Mouse (Mus musculus) brain, embryonic 18.5 days (tissue): ENCODE measurements around the gene Mef2c.

Experiments
- DNase-seq: peaks from one replicate; pipeline ENCODE4 v3.0.0-alpha.2; 2012; ENCODE audit warnings: low read depth, low spot score

Mef2c gene

GRCm38 (mm10) chr13:83608851-83609516 lies 105.2 kb downstream of the Mef2c start:
- no peak for DNase-seq

DNA sequence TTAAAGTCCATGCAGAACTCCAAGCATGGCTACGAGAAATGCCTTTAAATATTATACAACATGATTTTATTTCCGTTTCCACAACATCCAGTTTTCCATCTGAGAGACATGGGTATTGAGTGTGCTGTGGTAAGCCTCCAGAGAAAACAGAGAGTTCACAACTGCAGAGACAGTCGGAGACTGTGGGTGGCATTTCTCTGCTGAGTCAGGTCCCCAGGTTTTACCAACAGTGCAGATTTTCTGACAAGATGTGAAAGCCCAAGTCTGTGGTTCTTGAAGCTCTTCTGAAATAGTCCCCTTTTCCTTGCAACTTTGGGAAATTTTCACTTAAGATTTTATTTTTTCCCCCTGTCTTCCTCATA lies 105.7 kb downstream of the Mef2c start:
- DNase-seq: no peak

DNA sequence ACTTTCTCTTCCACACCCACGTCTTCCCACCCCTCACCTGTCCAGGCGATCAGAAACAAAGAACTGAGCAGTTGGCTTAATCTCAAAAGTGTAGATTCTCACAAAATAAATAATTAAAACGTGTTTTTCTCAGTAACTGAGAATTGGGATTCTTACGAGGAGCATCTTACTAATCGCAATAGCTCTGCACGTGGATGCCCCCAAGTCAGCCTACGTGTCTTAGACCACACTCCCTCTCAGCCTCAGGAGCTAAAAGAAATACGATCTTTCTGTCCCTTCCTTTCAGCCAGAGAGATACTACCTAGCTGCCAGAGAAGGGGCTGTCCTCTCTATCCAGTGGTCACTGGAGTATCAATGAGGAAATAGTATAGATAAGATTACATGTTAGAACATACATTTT lies 106.3 kb downstream of the Mef2c start:
- DNase-seq: no peak

- no peak for DNase-seq
Measured at GRCm38 (mm10) chr13:83612195-83612594, 108.4 kb downstream of the Mef2c start.

DNA sequence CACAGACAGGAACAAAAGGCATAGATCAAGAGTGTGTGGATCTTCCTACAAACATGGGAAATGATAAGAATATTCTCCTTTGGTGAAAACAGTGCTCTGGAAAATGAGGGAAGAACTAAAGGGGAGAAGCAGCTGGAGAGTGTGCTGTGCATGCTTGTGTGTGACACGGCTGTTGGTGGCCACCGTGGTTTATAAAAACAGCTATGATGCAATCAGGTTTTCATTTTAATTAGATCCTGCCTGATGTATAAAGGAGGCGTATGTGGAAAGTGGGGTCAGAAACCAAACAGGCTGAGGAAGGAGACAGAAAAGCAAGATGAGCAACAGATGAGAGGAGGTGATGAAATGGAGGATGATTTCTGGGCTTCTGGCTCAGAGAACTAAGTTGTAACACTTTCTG lies 112.0 kb downstream of the Mef2c start:
- DNase-seq: no peak

GRCm38 (mm10) chr13:83624651-83625050 lies 120.8 kb downstream of the Mef2c start:
- DNase-seq: no peak

GRCm38 (mm10) chr13:83627429-83627828 lies 123.6 kb downstream of the Mef2c start:
- DNase-seq: no peak

DNA sequence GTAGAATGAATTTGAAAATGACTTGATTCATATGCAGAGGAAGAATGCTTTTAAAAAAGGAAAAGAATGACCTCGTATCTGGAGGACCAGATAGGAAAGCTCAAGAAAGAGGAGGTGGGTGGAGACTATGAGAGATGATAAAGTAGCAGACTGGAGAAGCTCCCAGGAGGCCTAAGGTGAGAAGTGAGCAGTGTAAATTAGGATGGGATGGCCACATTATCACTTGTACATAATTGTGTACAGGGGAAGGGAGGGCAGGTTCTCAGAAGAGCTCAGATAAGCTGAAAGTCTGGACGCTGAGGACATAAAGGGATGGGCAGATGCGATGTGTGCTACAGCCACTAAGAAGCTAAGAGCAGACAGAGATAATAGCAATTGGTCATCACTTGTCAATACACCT lies 124.3 kb downstream of the Mef2c start:
- DNase-seq: no peak

DNA sequence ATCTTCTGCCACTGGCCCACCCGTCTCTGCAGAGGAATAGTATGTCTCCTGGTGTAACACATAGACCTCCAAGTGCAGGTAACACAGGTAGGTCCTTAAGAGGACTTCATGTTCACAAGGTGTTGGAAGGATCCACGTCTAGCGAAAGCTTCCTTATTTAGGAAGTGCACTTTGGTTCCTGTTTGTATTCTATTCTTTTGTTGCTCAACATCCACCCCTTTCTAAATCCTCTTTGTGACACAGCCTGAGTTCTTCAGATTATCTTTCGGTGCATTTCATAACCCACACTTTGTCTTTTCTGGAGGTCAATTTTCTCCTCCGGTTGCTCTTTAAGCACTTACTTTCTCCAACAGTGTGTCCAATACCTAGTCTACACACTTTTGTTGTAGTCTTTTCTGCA lies 129.3 kb downstream of the Mef2c start:
- DNase-seq: no peak

DNA sequence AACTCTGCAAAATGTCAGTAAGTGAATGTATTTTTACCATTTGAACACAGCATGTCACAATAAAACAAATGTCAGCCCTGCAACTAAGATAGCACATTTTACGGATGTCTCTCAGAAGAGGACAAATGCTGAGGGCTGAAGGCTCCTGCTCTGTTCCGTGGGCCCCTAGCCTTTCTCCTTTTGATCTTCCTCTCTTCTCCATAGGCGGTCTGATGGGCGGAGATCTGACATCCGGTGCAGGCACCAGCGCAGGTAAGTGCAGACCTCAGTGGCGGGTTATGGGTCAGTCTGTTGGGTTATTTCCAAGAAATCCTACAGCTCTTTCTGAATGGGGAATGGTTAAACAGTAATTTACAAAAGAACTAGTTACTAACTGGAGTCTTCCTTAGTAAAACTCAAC lies 131.4 kb downstream of the Mef2c start:
- DNase-seq: no peak

DNA sequence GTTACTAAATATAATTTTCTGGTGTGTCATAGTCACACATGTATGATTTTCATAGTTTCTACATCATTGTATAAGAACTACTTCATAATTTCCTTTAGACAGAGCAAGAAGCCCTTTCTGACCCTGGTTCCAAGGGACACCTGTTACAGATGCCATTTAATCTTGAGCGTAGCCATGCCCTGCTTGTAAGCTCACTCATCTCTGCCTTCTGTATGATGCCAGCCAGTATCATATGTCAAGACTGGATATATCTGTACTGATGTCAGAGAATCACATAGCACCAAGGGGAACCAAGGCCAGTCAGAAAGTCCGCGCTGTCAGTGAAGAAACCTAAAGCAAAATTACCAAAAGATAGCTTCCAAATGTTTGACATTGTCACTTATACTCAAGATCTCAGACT lies 133.8 kb downstream of the Mef2c start:
- no peak for DNase-seq

DNA sequence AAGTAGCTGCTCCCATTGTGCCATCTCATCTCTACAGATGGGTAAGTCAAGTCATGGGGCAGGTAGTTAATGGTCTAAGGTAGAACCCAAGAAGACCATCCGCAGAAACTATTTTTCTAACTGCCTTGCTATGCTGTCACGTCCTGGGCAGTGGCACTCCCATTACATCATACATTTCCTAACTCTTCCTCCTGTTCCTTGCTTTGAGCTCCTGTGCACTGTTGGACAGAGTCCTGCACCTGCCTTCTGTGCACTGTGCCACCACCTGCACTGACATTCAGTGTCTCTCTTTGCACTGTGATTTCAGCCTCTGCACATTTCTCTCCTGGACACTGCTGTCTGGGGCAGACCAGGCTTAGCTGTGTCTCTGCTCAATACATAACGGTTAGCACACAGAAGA lies 134.9 kb downstream of the Mef2c start:
- DNase-seq: no peak

GRCm38 (mm10) chr13:83649051-83649450 lies 145.2 kb downstream of the Mef2c start:
- no peak for DNase-seq

DNA sequence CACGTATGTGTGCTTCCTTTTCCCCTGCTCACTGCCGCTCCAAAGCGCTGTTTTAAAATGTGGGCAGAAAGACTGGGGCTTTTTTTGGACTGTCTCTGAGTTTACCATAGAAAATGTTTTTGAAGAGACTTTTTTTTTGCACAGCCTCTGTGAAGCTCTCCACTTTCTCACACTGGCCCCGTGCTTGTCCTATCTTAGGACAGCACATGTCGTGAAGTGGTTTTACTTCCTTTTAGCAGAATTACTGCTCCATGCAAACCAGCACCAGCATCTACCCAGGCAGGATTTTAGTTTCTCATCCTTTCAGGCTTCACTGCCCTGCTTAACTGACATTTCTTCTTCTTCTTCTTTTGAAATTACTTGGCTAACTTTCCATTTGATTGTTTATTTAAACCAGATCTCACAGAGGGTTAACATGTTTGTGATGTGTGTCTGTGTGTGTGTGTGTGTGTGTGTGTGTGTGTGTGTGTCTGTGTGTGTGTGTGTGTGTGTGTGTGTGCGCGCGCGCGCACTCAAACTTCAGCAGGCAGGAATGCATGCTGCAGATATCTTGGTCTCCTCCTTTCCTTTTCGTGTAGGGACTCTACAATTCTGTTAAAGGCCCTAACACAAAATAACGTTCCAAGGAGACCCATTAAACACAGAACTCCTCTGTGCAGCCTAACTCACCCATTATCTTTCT lies 146.1 kb downstream of the Mef2c start:
- DNase-seq: no peak

GRCm38 (mm10) chr13:83650807-83651206 lies 147.0 kb downstream of the Mef2c start:
- DNase-seq: no peak

DNA sequence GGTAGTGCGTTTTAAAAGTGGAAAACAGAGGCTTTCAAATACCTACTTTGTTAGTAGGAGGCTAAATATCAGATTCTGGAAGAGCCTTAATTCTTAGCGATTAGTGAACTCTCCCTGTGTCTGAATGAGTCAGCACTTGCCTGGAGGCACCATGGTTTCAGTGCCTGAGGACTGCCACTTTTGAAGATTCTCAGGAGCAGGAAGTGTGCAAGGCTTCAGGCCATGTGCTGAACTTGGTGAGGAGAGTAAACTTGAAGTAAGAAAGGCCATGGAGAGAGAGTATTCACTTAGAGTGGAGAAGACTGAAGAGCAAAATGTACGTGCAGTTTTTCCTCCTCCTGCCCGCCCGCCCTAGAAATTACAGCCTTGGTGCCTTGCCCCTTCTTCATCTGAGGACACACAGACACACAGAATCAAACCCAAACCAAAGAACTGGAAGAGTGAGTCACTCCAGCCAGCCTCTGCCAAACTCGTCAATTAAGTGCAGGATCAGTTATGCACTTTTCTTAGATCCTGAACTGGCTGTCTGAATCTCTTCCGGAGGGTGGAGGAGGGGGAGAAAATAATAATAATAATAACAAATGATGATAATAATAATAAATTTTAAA lies 148.2 kb downstream of the Mef2c start:
- no peak for DNase-seq

DNA sequence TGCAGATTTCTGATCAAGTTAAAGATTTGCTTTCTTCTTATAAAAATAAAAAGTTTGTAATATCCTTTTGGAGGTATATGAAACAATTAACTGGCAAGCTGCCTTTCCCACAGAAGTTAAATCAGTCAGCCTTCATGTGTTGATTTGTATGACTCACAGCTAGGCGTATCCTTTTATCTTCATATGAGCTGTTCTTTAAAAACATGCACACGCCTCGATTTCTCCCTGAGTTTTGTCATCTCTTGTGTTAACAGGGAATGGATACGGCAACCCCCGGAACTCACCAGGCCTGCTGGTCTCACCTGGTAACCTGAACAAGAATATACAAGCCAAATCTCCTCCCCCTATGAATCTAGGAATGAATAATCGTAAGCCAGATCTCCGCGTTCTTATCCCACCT lies 148.7 kb downstream of the Mef2c start:
- no peak for DNase-seq

DNA sequence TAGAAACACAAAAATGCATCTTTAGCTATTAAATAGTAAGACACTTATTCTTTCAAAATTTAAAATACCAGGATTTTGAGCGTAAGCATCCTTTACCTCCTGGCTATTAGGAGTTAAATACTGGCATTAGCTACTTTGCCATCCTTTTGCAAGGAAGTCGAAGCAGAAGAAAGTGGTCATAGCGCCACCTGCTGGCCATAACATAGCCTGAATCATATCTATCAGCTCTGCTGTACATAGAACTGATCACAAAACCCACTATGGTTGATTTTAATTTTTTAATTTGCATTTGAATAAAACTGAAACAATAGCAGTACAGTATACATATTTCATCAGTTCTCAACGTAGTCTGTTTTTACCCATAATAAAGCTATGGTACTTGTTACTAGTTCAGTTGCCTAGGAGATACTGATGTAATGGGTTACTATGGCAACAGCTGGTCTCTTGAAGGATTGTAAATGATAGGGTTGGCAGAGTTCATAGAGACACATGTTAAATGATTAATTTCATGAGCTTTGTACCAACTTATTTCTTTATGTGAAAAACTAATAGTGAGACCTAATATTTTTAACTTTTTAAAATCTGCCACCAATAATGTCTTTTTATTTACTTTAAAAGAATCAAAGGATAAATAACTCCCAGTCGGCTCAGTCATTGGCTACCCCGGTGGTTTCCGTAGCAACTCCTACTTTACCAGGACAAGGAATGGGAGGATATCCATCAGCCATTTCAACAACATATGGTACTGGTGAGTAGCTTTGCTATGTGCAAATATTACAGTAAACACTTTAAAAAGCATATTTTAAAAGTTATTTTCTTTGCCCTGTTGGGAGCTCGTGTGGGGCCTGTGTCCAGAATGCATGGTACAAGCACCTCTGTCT lies 151.3 kb downstream of the Mef2c start:
- DNase-seq: peak; percentile 84

GRCm38 (mm10) chr13:83656094-83656493 lies 152.3 kb downstream of the Mef2c start:
- no peak for DNase-seq

GRCm38 (mm10) chr13:83656773-83657172 lies 152.9 kb downstream of the Mef2c start:
- DNase-seq: no peak

DNA sequence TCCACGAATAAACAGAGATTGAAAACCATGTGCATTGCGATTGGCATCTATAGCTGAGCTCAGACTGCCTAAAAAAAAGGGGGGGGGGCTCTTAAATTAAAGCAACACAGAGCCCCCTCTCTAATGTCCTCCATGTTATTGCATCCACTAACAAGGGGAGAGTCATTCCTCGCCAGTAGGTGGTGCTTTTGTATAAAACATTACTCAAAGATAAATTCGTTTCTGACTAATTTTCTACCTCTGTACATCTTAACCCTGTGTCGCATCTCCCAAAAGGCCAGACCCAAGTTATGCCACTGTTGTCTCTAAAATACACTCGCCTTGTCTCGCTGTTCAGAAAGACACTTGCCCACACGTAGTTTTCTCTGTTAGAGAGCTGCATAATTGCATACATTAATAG lies 156.9 kb downstream of the Mef2c start:
- no peak for DNase-seq

- no peak for DNase-seq
Measured at GRCm38 (mm10) chr13:83661166-83661565, 157.3 kb downstream of the Mef2c start.
